Mouse (Mus musculus): ENCODE data around the gene Pqlc2. TPM values are rescaled to one million over a fixed set of nuclear protein-coding genes. Genes with fewer than 3 reads are reported as not detected.

Pqlc2 gene
- polyA plus RNA-seq, 1 experiment, result 23.3 TPM

DNA sequence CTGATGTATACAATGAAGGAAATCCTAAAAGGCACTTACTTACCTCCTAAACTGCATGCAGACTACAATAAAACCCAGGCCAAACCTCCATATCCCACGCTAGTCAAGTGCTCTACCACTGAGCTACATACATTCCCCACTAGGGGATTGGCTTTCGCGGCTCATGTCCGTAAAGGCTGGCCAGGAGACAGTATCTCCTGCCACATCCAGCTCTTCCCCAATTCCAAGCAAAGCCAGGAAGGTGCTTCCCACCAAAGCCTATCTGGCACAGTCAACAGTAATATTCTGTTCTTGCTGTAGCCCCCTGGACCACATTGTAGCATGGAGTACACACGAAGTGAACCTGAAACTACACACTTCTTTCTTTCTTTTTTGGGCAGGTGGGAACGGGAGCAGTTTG is 857 bp downstream of the Pqlc2 start:
- no peak overlapping the region for H3K27ac ChIP-seq (ENCODE audit: insufficient read depth, low read length)
- H3K4me3 ChIP-seq (ENCODE audit: insufficient read depth, low read length), result peak overlapping the region; percentile 81
- TF ChIP-seq POLR2A (IDR thresholded peaks at IDR 0.05; ENCODE audit: extremely low read depth, insufficient read depth, low read length), result no peak
- TF ChIP-seq CTCF (IDR thresholded peaks at IDR 0.05; ENCODE audit: extremely low read depth, insufficient read depth, low read length), result no peak
- peaks cover 9% of the 10 kb centered on the region for H3K4me1 ChIP-seq (ENCODE audit: control insufficient read depth, insufficient read depth, low read length)

GRCm38 (mm10) chr4:139307916-139308315 is 2.6 kb downstream of the Pqlc2 start:
- TF ChIP-seq CTCF (IDR thresholded peaks at IDR 0.05; ENCODE audit: extremely low read depth, insufficient read depth, low read length) (no peak), POLR2A (IDR thresholded peaks at IDR 0.05; ENCODE audit: extremely low read depth, insufficient read depth, low read length) (no peak)
- Histone ChIP-seq H3K4me3 (ENCODE audit: insufficient read depth, low read length) (no peak overlapping the region), H3K27ac (ENCODE audit: insufficient read depth, low read length) (no peak overlapping the region), H3K4me1 (ENCODE audit: control insufficient read depth, insufficient read depth, low read length) (peaks cover 9% of the 10 kb centered on the region)

GRCm38 (mm10) chr4:139305521-139305920 is 5.0 kb downstream of the Pqlc2 start:
- TF ChIP-seq CTCF (IDR thresholded peaks at IDR 0.05; ENCODE audit: extremely low read depth, insufficient read depth, low read length) (no peak), POLR2A (IDR thresholded peaks at IDR 0.05; ENCODE audit: extremely low read depth, insufficient read depth, low read length) (no peak)
- no peak overlapping the region for H3K4me3 ChIP-seq (ENCODE audit: insufficient read depth, low read length)
- H3K27ac ChIP-seq (ENCODE audit: insufficient read depth, low read length), result no peak overlapping the region
- peaks cover 4% of the 10 kb centered on the region; the same call in 1 of the 2 replicates for H3K4me1 ChIP-seq (ENCODE audit: control insufficient read depth, insufficient read depth, low read length)

- TF ChIP-seq CTCF (IDR thresholded peaks at IDR 0.05; ENCODE audit: extremely low read depth, insufficient read depth, low read length), result no peak
- H3K4me3 ChIP-seq (ENCODE audit: insufficient read depth, low read length), result no peak overlapping the region
- no peak overlapping the region for H3K27ac ChIP-seq (ENCODE audit: insufficient read depth, low read length)
- H3K4me1 ChIP-seq (ENCODE audit: control insufficient read depth, insufficient read depth, low read length), result no peaks in the 10 kb centered on the region
Measured at GRCm38 (mm10) chr4:139302241-139302640, 8.3 kb downstream of the Pqlc2 start.

GRCm38 (mm10) chr4:139301780-139302179 is 8.7 kb downstream of the Pqlc2 start:
- H3K4me3 ChIP-seq (ENCODE audit: insufficient read depth, low read length), result no peak overlapping the region
- TF ChIP-seq POLR2A (IDR thresholded peaks at IDR 0.05; ENCODE audit: extremely low read depth, insufficient read depth, low read length) (no peak), CTCF (IDR thresholded peaks at IDR 0.05; ENCODE audit: extremely low read depth, insufficient read depth, low read length) (no peak)
- no peaks in the 10 kb centered on the region for H3K4me1 ChIP-seq (ENCODE audit: control insufficient read depth, insufficient read depth, low read length)
- no peak overlapping the region for H3K27ac ChIP-seq (ENCODE audit: insufficient read depth, low read length)

DNA sequence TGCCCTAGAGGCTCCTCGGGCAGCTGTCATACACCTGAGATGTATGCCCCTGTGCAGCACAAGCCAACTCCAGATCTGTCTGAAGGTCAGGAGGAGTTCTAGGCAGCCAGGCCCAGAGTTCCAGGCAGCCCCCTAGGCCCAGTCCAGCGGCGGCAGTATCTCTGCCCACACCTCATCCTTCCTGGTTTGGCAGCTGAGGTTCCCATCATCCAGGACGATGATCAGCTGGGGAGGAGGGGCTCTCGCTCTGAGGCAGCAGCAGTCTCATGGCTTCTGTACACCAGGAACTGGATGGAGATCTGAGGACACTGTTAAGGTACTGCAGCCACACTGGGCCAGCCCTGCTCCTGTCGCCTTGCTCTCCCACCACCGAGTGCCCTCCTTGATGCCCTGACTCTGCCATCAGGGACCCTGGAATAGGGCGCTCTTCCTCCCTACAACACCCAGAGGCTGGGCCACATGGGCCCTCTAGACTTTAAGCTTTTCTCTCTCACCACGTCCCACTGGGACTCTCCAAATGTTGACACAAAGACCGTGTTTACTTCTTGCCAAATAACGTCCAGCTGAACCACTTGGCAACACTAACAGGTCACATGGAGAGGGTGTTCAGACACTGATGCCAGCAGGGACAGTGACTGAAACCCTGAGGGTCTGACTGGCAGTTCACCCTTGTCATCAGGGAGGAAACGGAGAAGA is 11.7 kb downstream of the Pqlc2 start:
- H3K27ac ChIP-seq (ENCODE audit: insufficient read depth, low read length), result peak overlapping the region; percentile 18; the same call in 1 of the 2 replicates

GRCm38 (mm10) chr4:139297566-139297965 is 12.9 kb downstream of the Pqlc2 start:
- TF ChIP-seq CTCF (IDR thresholded peaks at IDR 0.05; ENCODE audit: extremely low read depth, insufficient read depth, low read length), result no peak
- no peak for TF ChIP-seq POLR2A (IDR thresholded peaks at IDR 0.05; ENCODE audit: extremely low read depth, insufficient read depth, low read length)
- H3K4me3 ChIP-seq (ENCODE audit: insufficient read depth, low read length), result no peak overlapping the region
- peaks cover 5% of the 10 kb centered on the region; the same call in 1 of the 2 replicates for H3K4me1 ChIP-seq (ENCODE audit: control insufficient read depth, insufficient read depth, low read length)
- no peak overlapping the region for H3K27ac ChIP-seq (ENCODE audit: insufficient read depth, low read length)

More for the DNA sequence above, 11.7 kb downstream of the Pqlc2 start:
- TF ChIP-seq POLR2A (IDR thresholded peaks at IDR 0.05; ENCODE audit: extremely low read depth, insufficient read depth, low read length) (no peak), CTCF (IDR thresholded peaks at IDR 0.05; ENCODE audit: extremely low read depth, insufficient read depth, low read length) (no peak)
- Histone ChIP-seq H3K4me1 (ENCODE audit: control insufficient read depth, insufficient read depth, low read length) (peaks cover 5% of the 10 kb centered on the region; the same call in 1 of the 2 replicates), H3K4me3 (ENCODE audit: insufficient read depth, low read length) (no peak overlapping the region)

DNA sequence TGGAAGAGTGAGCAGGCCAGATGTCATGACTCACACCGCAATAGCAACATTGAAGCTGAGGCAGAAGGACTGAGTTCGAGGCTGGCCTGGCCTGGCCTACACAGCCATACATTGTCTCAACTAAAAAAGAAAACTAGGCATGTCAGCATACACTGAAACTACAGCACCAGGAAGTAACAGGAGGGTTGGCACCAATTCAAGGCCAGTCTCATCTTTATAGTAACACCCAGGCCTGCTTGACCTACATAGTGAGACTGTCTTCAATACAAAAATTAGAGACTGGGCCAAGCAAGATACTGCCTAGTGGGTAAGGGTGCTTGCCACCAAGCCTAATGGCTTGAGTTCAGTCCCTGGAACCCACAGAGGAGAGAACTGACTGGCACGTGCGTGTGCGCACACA is 18.5 kb downstream of the Pqlc2 start:
- Histone ChIP-seq H3K4me1 (ENCODE audit: control insufficient read depth, insufficient read depth, low read length) (peaks cover 5% of the 10 kb centered on the region; the same call in 1 of the 2 replicates), H3K4me3 (ENCODE audit: insufficient read depth, low read length) (no peak overlapping the region), H3K27ac (ENCODE audit: insufficient read depth, low read length) (no peak overlapping the region)
- no peak for TF ChIP-seq POLR2A (IDR thresholded peaks at IDR 0.05; ENCODE audit: extremely low read depth, insufficient read depth, low read length)
- TF ChIP-seq CTCF (IDR thresholded peaks at IDR 0.05; ENCODE audit: extremely low read depth, insufficient read depth, low read length), result no peak

GRCm38 (mm10) chr4:139291099-139291498 is 19.4 kb downstream of the Pqlc2 start:
- no peak overlapping the region for H3K27ac ChIP-seq (ENCODE audit: insufficient read depth, low read length)
- no peak overlapping the region for H3K4me3 ChIP-seq (ENCODE audit: insufficient read depth, low read length)
- peaks cover 4% of the 10 kb centered on the region; the same call in 1 of the 2 replicates for H3K4me1 ChIP-seq (ENCODE audit: control insufficient read depth, insufficient read depth, low read length)
- no peak for TF ChIP-seq CTCF (IDR thresholded peaks at IDR 0.05; ENCODE audit: extremely low read depth, insufficient read depth, low read length)
- TF ChIP-seq POLR2A (IDR thresholded peaks at IDR 0.05; ENCODE audit: extremely low read depth, insufficient read depth, low read length), result no peak

DNA sequence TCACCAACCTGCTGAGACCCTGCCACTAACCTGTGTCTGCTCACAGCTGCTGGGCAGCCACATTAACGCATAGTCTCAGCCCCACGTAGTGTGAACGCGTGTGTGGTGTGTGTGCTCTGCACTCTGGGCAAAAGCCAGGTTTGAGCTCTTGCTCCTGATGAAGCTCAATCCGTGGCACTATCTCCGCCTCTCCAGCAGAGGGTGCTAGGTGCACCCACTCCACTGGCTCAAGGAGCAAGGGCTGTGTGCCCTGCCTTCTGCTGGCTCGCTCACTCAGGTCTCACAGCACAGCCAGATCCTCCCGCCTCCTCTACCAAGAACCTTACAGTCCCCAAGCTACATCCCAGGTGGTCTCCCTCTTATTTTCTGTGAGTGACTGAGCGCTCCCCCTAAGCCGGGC is 21.5 kb downstream of the Pqlc2 start:
- H3K27ac ChIP-seq (ENCODE audit: insufficient read depth, low read length), result no peak overlapping the region
- H3K4me1 ChIP-seq (ENCODE audit: control insufficient read depth, insufficient read depth, low read length), result 0 out of 2 replicates have a peak, but pooled peaks cover 2% of the 10 kb centered on the region
- TF ChIP-seq POLR2A (IDR thresholded peaks at IDR 0.05; ENCODE audit: extremely low read depth, insufficient read depth, low read length) (no peak), CTCF (IDR thresholded peaks at IDR 0.05; ENCODE audit: extremely low read depth, insufficient read depth, low read length) (peak; percentile 90)
- H3K4me3 ChIP-seq (ENCODE audit: insufficient read depth, low read length), result no peak overlapping the region
